Mouse (Mus musculus) CH12.LX (cell line): Measurements from ENCODE around the gene Tns3. TPM values are rescaled to one million over a fixed set of nuclear protein-coding genes. Genes with fewer than 3 reads are reported as not detected.

Experiments
- DNase-seq: peaks from one replicate; pipeline ENCODE4 v3.0.0-alpha.2; 2013; ENCODE audit errors: extremely low read depth
- H3K27ac ChIP-seq: 2 replicates; pipeline ENCODE4 v1.5.1; 2012; ENCODE audit warnings: low read depth, mild to moderate bottlenecking, control low read depth, moderate library complexity; ENCODE audit not compliant: insufficient read depth
- H3K27me3 ChIP-seq: replicated peaks from 2 replicates; pipeline ENCODE3; 2012; ENCODE audit warnings: inconsistent platforms
- H3K36me3 ChIP-seq, 2 experiments: replicated peaks in 1 of 2; 2 replicates each; pipeline versions ENCODE3 to v1.6.1; 2012; ENCODE audit warnings: inconsistent platforms in 1 of 2, low read length in 1 of 2, mild to moderate bottlenecking in 1 of 2, mixed read lengths in 1 of 2, moderate library complexity in 1 of 2; ENCODE audit not compliant: control insufficient read depth in 1 of 2, insufficient read depth in 1 of 2
- H3K4me1 ChIP-seq, 2 experiments: 2 replicates each; pipeline ENCODE4 v1.6.1; 2012; ENCODE audit warnings: inconsistent platforms in 1 of 2, moderate library complexity in 1 of 2; ENCODE audit not compliant: insufficient read depth in 2 of 2, control insufficient read depth in 1 of 2
- H3K4me2 ChIP-seq: 2 replicates; pipeline ENCODE4 v1.6.1; 2012; ENCODE audit warnings: low read depth, mild to moderate bottlenecking, control low read depth; ENCODE audit not compliant: poor library complexity, insufficient read depth, severe bottlenecking
- H3K4me3 ChIP-seq, 3 experiments: fragments of 150-350 bp in 1 of 3; sonication (generic) in 1 of 3; replicated peaks in 1 of 3; 2 replicates each; pipeline versions ENCODE3 to v1.5.1; 2011 to 2012; ENCODE audit warnings: low read depth in 2 of 3, low read length in 2 of 3, mild to moderate bottlenecking in 2 of 3, moderate library complexity in 2 of 3, control low read depth in 1 of 3, improper control_type of control experiment in 1 of 3, inconsistent platforms in 1 of 3, mixed read lengths in 1 of 3; ENCODE audit not compliant: poor library complexity in 1 of 3
- H3K79me2 ChIP-seq: replicated peaks from 2 replicates; pipeline ENCODE4 v1.6.1; 2012; ENCODE audit warnings: mild to moderate bottlenecking, moderate library complexity; ENCODE audit not compliant: control insufficient read depth, poor library complexity, insufficient read depth, severe bottlenecking; ENCODE audit errors: extremely low read depth
- H3K9ac ChIP-seq: 2 replicates; pipeline ENCODE4 v1.6.1; 2012; ENCODE audit warnings: low read depth, mild to moderate bottlenecking, control low read depth, moderate library complexity; ENCODE audit not compliant: insufficient read depth
- H3K9me3 ChIP-seq: replicated peaks from 2 replicates; pipeline ENCODE3; 2012; ENCODE audit warnings: low read length, inconsistent platforms, mixed read lengths
- BHLHE40 ChIP-seq: IDR thresholded peaks from 2 replicates; pipeline ENCODE4 v1.6.1; 2011; ENCODE audit warnings: mild to moderate bottlenecking, low read depth, low read length, improper control_type of control experiment
- CHD1 ChIP-seq: IDR thresholded peaks from 2 replicates; pipeline ENCODE4 v1.6.1; 2012; ENCODE audit warnings: low read depth, low read length, improper control_type of control experiment, inconsistent platforms
- ELF1 ChIP-seq: IDR thresholded peaks from 2 replicates; pipeline ENCODE4 v1.6.1; 2014; ENCODE audit warnings: low read depth, mild to moderate bottlenecking, inconsistent platforms, low read length, improper control_type of control experiment
- EP300 ChIP-seq: IDR thresholded peaks from 2 replicates; pipeline ENCODE4 v1.6.1; 2011; ENCODE audit warnings: low read length, improper control_type of control experiment
- GABPA ChIP-seq: IDR thresholded peaks from 2 replicates; pipeline ENCODE4 v1.6.1; 2012; ENCODE audit warnings: low read depth, low read length, improper control_type of control experiment, inconsistent platforms; ENCODE audit not compliant: insufficient replicate concordance
- HCFC1 ChIP-seq: IDR thresholded peaks from 2 replicates; pipeline ENCODE4 v1.6.1; 2012; ENCODE audit warnings: low read depth, mild to moderate bottlenecking, inconsistent platforms, low read length, improper control_type of control experiment
- JUND ChIP-seq: conservative IDR thresholded peaks from 2 replicates; pipeline ENCODE4 v1.6.1; 2011; ENCODE audit warnings: low read depth, low read length, improper control_type of control experiment
- KAT2A ChIP-seq: IDR thresholded peaks from 2 replicates; pipeline ENCODE4 v1.6.1; 2012; ENCODE audit warnings: low read length, improper control_type of control experiment, inconsistent platforms; ENCODE audit not compliant: insufficient replicate concordance
- MAFK ChIP-seq: IDR thresholded peaks from 2 replicates; pipeline ENCODE4 v1.6.1; 2011; ENCODE audit warnings: low read length, improper control_type of control experiment; ENCODE audit not compliant: insufficient replicate concordance
- MAX ChIP-seq: IDR thresholded peaks from 2 replicates; pipeline ENCODE4 v1.6.1; 2011; ENCODE audit warnings: low read length, improper control_type of control experiment
- MAZ ChIP-seq: IDR thresholded peaks from 2 replicates; pipeline ENCODE4 v1.6.1; 2012; ENCODE audit warnings: low read depth, mild to moderate bottlenecking, inconsistent platforms, low read length, improper control_type of control experiment, moderate library complexity
- MEF2A ChIP-seq: IDR thresholded peaks from 2 replicates; pipeline ENCODE4 v1.6.1; 2014; ENCODE audit warnings: low read depth, mild to moderate bottlenecking, inconsistent platforms, low read length, improper control_type of control experiment, borderline replicate concordance
- MYC ChIP-seq: IDR thresholded peaks from 2 replicates; pipeline ENCODE4 v1.6.1; 2011; ENCODE audit warnings: low read depth, mild to moderate bottlenecking, improper control_type of control experiment, low read length
- NRF1 ChIP-seq: IDR thresholded peaks from 2 replicates; pipeline ENCODE4 v1.6.1; 2014; ENCODE audit warnings: low read depth, mild to moderate bottlenecking, inconsistent platforms, low read length, improper control_type of control experiment, moderate library complexity
- PAX5 ChIP-seq: IDR thresholded peaks from 2 replicates; pipeline ENCODE4 v1.6.1; 2012; ENCODE audit warnings: low read length, inconsistent platforms, mixed read lengths
- RAD21 ChIP-seq: IDR thresholded peaks from 2 replicates; pipeline ENCODE4 v1.6.1; 2011; ENCODE audit warnings: low read depth, mild to moderate bottlenecking, low read length, improper control_type of control experiment, moderate library complexity
- TBP ChIP-seq: conservative IDR thresholded peaks from 2 replicates; pipeline ENCODE4 v1.6.1; 2011; ENCODE audit warnings: low read depth, low read length, improper control_type of control experiment
- USF1 ChIP-seq: IDR thresholded peaks from 2 replicates; pipeline ENCODE4 v1.6.1; 2014; ENCODE audit warnings: low read depth, mild to moderate bottlenecking, inconsistent platforms, low read length, improper control_type of control experiment
- ZC3H11A ChIP-seq: IDR thresholded peaks from 2 replicates; pipeline ENCODE4 v1.6.1; 2012; ENCODE audit warnings: low read depth, mild to moderate bottlenecking, inconsistent platforms, low read length, improper control_type of control experiment
- dilution Hi-C: fragments of 300-500 bp; cut with MboI; formaldehyde crosslinking; loops from 2 replicates; pipeline ENCODE4 v1.14.3; 2020; ENCODE audit warnings: low sequenced_read_pairs; ENCODE audit not compliant: extremely low pct_unique_long_range_greater_than_20kb, extremely low pct_ligation_motif_present
- in situ Hi-C: fragments of 300-500 bp; cut with MboI; formaldehyde crosslinking; loops from 3 replicates; pipeline ENCODE4 v1.14.3; 2019; ENCODE audit warnings: low sequenced_read_pairs, low pct_ligation_motif_present, low pct_unique_long_range_greater_than_20kb, mixed read lengths
- polyA plus RNA-seq: library from polyadenylated mRNA; unstranded; fragments of >175 nt; gene quantifications from 2 replicates; pipeline ENCODE4 v1.2.1, GENCODE M21; 2012; ENCODE audit warnings: low read depth; ENCODE audit not compliant: insufficient read length
- total RNA-seq, 2 experiments: library from RNA; depleted of rRNA; stranded (reverse); fragments of 300-350 nt in 1 of 2; fragments of >200 nt in 1 of 2; gene quantifications; 2 replicates each; pipeline ENCODE4 v1.2.3; 2012 to 2014

The Tns3 gene
- total and polyA plus RNA-seq, 3 experiments = 0.03 to 1.3 (median 0.33) TPM

GRCm38 (mm10) chr11:8385891-8386405, 278.4 kb downstream of the Tns3 start:
- Histone ChIP-seq H3K27ac (no peak overlapping the region), H3K9ac (no peak overlapping the region), H3K27me3 (peaks cover 44% of the 10 kb centered on the region), H3K4me3 (no peak overlapping the region), H3K9me3 (no peaks in the 10 kb centered on the region), H3K79me2 (no peaks in the 10 kb centered on the region), H3K4me2 (no peak overlapping the region), H3K36me3 (no peaks in the 10 kb centered on the region), H3K4me1 (no peaks in the 10 kb centered on the region)
- no peak for DNase-seq
- in situ Hi-C loops (no loop called here), dilution Hi-C loops (no loop called here)
- TF ChIP-seq EP300 = no peak
- TF ChIP-seq MAX = no peak
- no peak for TF ChIP-seq CHD1
- no peak for TF ChIP-seq MEF2A
- no peak for TF ChIP-seq ELF1
- no peak for TF ChIP-seq JUND
- TF ChIP-seq TBP = no peak
- TF ChIP-seq MYC = no peak
- no peak for TF ChIP-seq BHLHE40
- no peak for TF ChIP-seq PAX5
- no peak for TF ChIP-seq HCFC1
- TF ChIP-seq GABPA = no peak
- no peak for TF ChIP-seq ZC3H11A
- no peak for TF ChIP-seq USF1
- TF ChIP-seq NRF1 = no peak
- no peak for TF ChIP-seq MAZ
- no peak for TF ChIP-seq KAT2A
- TF ChIP-seq MAFK = no peak
- TF ChIP-seq RAD21 = no peak
